Mouse (Mus musculus): ENCODE measurements at regions not wholly inside any gene's neighbourhood (a gene's known extent, or its start where the extent isn't known, plus 50 kb on each side); places are given as distances from the start of the nearest gene placed in this dataset.

GRCm38 (mm10) chr11:92858170-92858569 lies 239.7 kb upstream of the Car10 start:
- DNase-seq: no peak

DNA sequence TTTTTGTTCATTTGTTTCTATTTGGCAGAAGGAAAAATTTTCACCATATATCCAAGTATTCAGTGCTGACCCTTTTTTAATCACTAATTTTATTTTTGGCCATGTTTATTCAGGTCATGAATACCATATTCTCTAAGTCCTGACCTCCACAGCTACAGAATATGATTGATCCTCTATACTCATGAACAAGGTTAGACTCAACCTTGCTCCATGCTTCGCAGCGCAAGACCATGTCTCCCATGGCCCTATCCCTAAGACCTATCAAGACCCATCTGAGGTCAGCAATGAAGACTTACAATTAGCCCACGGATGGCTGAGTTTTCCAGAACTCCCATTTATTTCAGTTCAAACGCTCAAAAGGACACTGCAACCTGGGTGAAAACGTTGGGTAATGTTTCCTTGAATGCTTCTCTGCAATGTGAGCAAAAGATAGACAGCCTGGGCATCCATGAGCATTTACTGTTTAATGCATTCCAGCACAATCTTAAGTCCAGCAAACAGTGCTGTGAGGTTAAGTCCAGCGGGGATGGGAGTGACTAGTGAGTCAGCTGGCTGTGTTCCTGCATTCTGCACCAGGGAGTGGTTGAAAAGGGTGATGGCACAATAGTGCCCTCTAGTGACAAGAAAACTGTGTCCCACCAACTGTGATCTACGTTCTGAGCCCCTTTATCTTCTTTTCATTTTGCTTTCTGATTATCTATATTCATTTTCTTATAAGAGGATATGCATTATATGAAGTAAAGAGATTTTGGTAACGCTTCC lies 208.0 kb upstream of the Car10 start:
- peak; percentile 13 to 23 for DNase-seq

GRCm38 (mm10) chr11:92899296-92899695 lies 198.5 kb upstream of the Car10 start:
- DNase-seq: no peak

Data from cerebellum, adult 18-20 months (tissue).